In genomic region chr19:55915506-55915905, GRCm38 (mm10) we compare ENCODE assay signal across 15 mouse cellular contexts.
DNase-seq lines count a peak whose midpoint lies in the region; ATAC-seq lines count a peak whose summit lies in the region.
"Had no signal": no experiment of that assay in that cellular context is flagged by ENCODE, and none has a peak within 500 bp of the region (broad histone marks: within the 10 kb centered on the region; RNA-seq: fewer than 3 reads in every experiment).

No protein-coding gene starts in this region.

- H3K9me3 ChIP-seq in kidney, embryonic 14.5 days (ENCODE audit: control insufficient read depth, low read length), result no peaks in the 10 kb centered on the region

- no peaks in the 10 kb centered on the region for H3K27me3 ChIP-seq in kidney, embryonic 14.5 days (ENCODE audit: control insufficient read depth, insufficient read depth, low read length)
- H3K27me3 ChIP-seq: limb, embryonic 12.5 days had no signal

- H3K9ac ChIP-seq in kidney, embryonic 14.5 days (ENCODE audit: low read depth, low read length), result no peak overlapping the region
- H3K9ac ChIP-seq: limb, embryonic 12.5 days; liver, postnatal 0 days had no signal

- WGBS in kidney, embryonic 14.5 days, result 46% methylated on average over 7 of the region's 7 CpGs

- H3K36me3 ChIP-seq in kidney, embryonic 14.5 days (ENCODE audit: control insufficient read depth, insufficient read depth, low read length), result peaks cover 43% of the 10 kb centered on the region
- H3K36me3 ChIP-seq: G1E had no signal

- H3K4me2 ChIP-seq in kidney, embryonic 14.5 days (replicated peaks; ENCODE audit: low read depth, low read length), result no peak overlapping the region
- H3K4me2 ChIP-seq: limb, embryonic 12.5 days had no signal

- DNase-seq in kidney, adult 8-10 months, result no peak
- peak; percentile 20 to 23 for DNase-seq in spleen, postnatal 36 days (ENCODE audit: low spot score in 2 of 2)
- DNase-seq in spleen, postnatal 10 days (ENCODE audit: low spot score in 2 of 2), result no peak
- peak; percentile 3 to 23 for DNase-seq in natural killer cell, adult 2 months (ENCODE audit: low spot score in 2 of 2)
- DNase-seq in layer of hippocampus, postnatal 14 days (ENCODE audit: low spot score in 2 of 2), result no peak
- DNase-seq in cerebellum, adult 11 months, result no peak
- no peak for DNase-seq in adrenal gland, adult (ENCODE audit: inconsistent age in 2 of 2, low spot score in 1 of 2)
- DNase-seq: cerebellum, adult 2 months; heart, postnatal 36 days; liver, postnatal 0 days; right cerebral cortex, postnatal 25 days had no signal

- peaks cover 16% of the 10 kb centered on the region for H3K4me1 ChIP-seq in kidney, embryonic 14.5 days (ENCODE audit: control insufficient read depth, insufficient read depth, low read length)

- H3K4me3 ChIP-seq in kidney, embryonic 14.5 days (ENCODE audit: low read length), result no peak overlapping the region
- H3K4me3 ChIP-seq: limb, embryonic 12.5 days had no signal

- peak overlapping the region; percentile 20; the same call in 1 of the 2 replicates for H3K27ac ChIP-seq in kidney, embryonic 14.5 days (ENCODE audit: low read depth, low read length)

- ATAC-seq in kidney, embryonic 14.5 days (ENCODE audit: low FRiP score, low TSS enrichment), result no peak
- ATAC-seq: intestine, embryonic 16.5 days had no signal

Comparison
In these comparisons a context has a peak if more than half of its experiments do, and no peak if none do; other contexts are left out.
1. DNase-seq: peak in spleen, postnatal 36 days (2 of 2) and natural killer cell, adult 2 months (2 of 2); none in kidney, adult 8-10 months (0 of 2), spleen, postnatal 10 days (0 of 2), layer of hippocampus, postnatal 14 days (0 of 2), cerebellum, adult 11 months (single experiment) and adrenal gland, adult (0 of 2).